Mouse (Mus musculus) CD4-positive, CD25-positive, alpha-beta regulatory T cell, adult 4 months (primary cell): ENCODE results near the gene Frem1. TPM values are rescaled to one million over a fixed set of nuclear protein-coding genes. Genes with fewer than 3 reads are reported as not detected.

Experiments used
- ATAC-seq: one replicate; pipeline ENCODE4 v1.8.0; 2017
- polyA plus RNA-seq, 2 experiments: library from polyadenylated mRNA; unstranded; fragments of 100-300 nt; shearing (Covaris generic); gene quantifications; one replicate each; pipeline ENCODE4 v1.2.1; 2017

Frem1 gene
- polyA plus RNA-seq, 2 experiments from 2014 or later = not detected

GRCm38 (mm10) chr4:82870931-82871330 is 181.2 kb downstream of the Frem1 start:
- no peak for ATAC-seq

GRCm38 (mm10) chr4:82867731-82868445 is 184.3 kb downstream of the Frem1 start:
- no peak for ATAC-seq

- ATAC-seq = no peak
Observed at GRCm38 (mm10) chr4:82867111-82867510, 185.0 kb downstream of the Frem1 start.

- ATAC-seq = no peak
Observed at GRCm38 (mm10) chr4:82864974-82865699, 187.0 kb downstream of the Frem1 start.

- ATAC-seq = no peak
Observed at GRCm38 (mm10) chr4:82863316-82863715, 188.8 kb downstream of the Frem1 start.

- no peak for ATAC-seq
Observed at GRCm38 (mm10) chr4:82861451-82861850, 190.7 kb downstream of the Frem1 start.

- no peak for ATAC-seq
Observed at GRCm38 (mm10) chr4:82860566-82860965, 191.6 kb downstream of the Frem1 start.

- peak; percentile 86 for ATAC-seq
Observed at GRCm38 (mm10) chr4:82859131-82860125, 192.7 kb downstream of the Frem1 start, which contains the start of gene Zdhhc21. Gene Zdhhc21 (minus strand): TSS chr4:82859958.

- peak; percentile 23 for ATAC-seq
Observed at GRCm38 (mm10) chr4:82858431-82859010, 193.6 kb downstream of the Frem1 start.

GRCm38 (mm10) chr4:82856986-82857385 is 195.2 kb downstream of the Frem1 start:
- no peak for ATAC-seq

- no peak for ATAC-seq
Observed at GRCm38 (mm10) chr4:82853809-82854208, 198.3 kb downstream of the Frem1 start.

GRCm38 (mm10) chr4:82848552-82849234 is 203.4 kb downstream of the Frem1 start:
- peak; percentile 88 for ATAC-seq

Other genes starting within 250 kb of the Frem1 start
- 10 to 100 TPM; 12.0 to 12.1 TPM for gene Zdhhc21, start 192.4 kb downstream of the Frem1 start, polyA plus RNA-seq
- gene Cer1, start 167.2 kb downstream of the Frem1 start, polyA plus RNA-seq = not detected